Mouse (Mus musculus) MEL (cell line): ENCODE data around the gene Pdxk. TPM values are rescaled to one million over a fixed set of nuclear protein-coding genes. Genes with fewer than 3 reads are reported as not detected.

Experiments
- DNase-seq: peaks from one replicate; pipeline ENCODE4 v3.0.0; 2011; ENCODE audit warnings: low read depth, low spot score
- H3K27ac ChIP-seq: 2 replicates; pipeline ENCODE4 v1.5.1; 2012; ENCODE audit warnings: low read depth, mild to moderate bottlenecking, control low read depth, low read length, moderate library complexity; ENCODE audit not compliant: control insufficient read depth
- H3K27me3 ChIP-seq, 2 experiments: fragments of 150-350 bp in 1 of 2; sonication (generic) in 1 of 2; 2 replicates each; pipeline ENCODE4 v1.6.1; 2012; ENCODE audit warnings: low read length in 2 of 2, mild to moderate bottlenecking in 2 of 2, improper control_type of control experiment in 1 of 2, moderate library complexity in 1 of 2; ENCODE audit not compliant: insufficient read depth in 2 of 2, control insufficient read depth in 1 of 2
- H3K36me3 ChIP-seq, 2 experiments: 2 replicates each; pipeline ENCODE4 v1.6.1; 2012 to 2014; ENCODE audit warnings: low read length in 2 of 2, improper control_type of control experiment in 1 of 2, inconsistent platforms in 1 of 2, mild to moderate bottlenecking in 1 of 2; ENCODE audit not compliant: insufficient read depth in 2 of 2, control insufficient read depth in 1 of 2
- H3K4me1 ChIP-seq, 2 experiments: fragments of 150-350 bp in 1 of 2; sonication (generic) in 1 of 2; 2 replicates each; pipeline ENCODE4 v1.6.1; 2012; ENCODE audit warnings: low read length in 2 of 2, improper control_type of control experiment in 1 of 2, mild to moderate bottlenecking in 1 of 2; ENCODE audit not compliant: insufficient read depth in 2 of 2, control insufficient read depth in 1 of 2
- H3K4me3 ChIP-seq, 2 experiments: fragments of 150-350 bp in 1 of 2; sonication (generic) in 1 of 2; 2 replicates each; pipeline ENCODE4 v1.5.1; 2012; ENCODE audit warnings: low read depth in 2 of 2, low read length in 2 of 2, mild to moderate bottlenecking in 2 of 2, moderate library complexity in 2 of 2, control low read depth in 1 of 2, improper control_type of control experiment in 1 of 2; ENCODE audit not compliant: control insufficient read depth in 1 of 2, insufficient read depth in 1 of 2
- H3K79me2 ChIP-seq: 2 replicates; pipeline ENCODE4 v1.6.1; 2012; ENCODE audit warnings: mild to moderate bottlenecking, low read length, moderate library complexity; ENCODE audit not compliant: control insufficient read depth, poor library complexity, insufficient read depth
- H3K9ac ChIP-seq: 2 replicates; pipeline ENCODE4 v1.6.1; 2012; ENCODE audit warnings: low read depth, mild to moderate bottlenecking, control low read depth, low read length, moderate library complexity; ENCODE audit not compliant: control insufficient read depth, poor library complexity, severe bottlenecking
- H3K9me3 ChIP-seq: fragments of 150-350 bp; sonication (generic); replicated peaks from 2 replicates; pipeline ENCODE4 v1.6.1; 2012; ENCODE audit warnings: mild to moderate bottlenecking, low read length, improper control_type of control experiment, moderate library complexity; ENCODE audit not compliant: insufficient read depth
- CHD1 ChIP-seq: IDR thresholded peaks from 2 replicates; pipeline ENCODE4 v1.6.1; 2012; ENCODE audit warnings: low read depth, mild to moderate bottlenecking, inconsistent platforms, low read length, improper control_type of control experiment
- E2F4 ChIP-seq: IDR thresholded peaks from 2 replicates; pipeline ENCODE4 v1.6.1; 2011; ENCODE audit warnings: low read depth, low read length, improper control_type of control experiment, borderline replicate concordance
- ETS1 ChIP-seq: IDR thresholded peaks from 2 replicates; pipeline ENCODE4 v1.6.1; 2012; ENCODE audit warnings: low read depth, mild to moderate bottlenecking, inconsistent platforms, low read length, improper control_type of control experiment, moderate library complexity
- GABPA ChIP-seq: IDR thresholded peaks from 2 replicates; pipeline ENCODE4 v1.6.1; 2012; ENCODE audit warnings: low read depth, mild to moderate bottlenecking, inconsistent platforms, low read length, improper control_type of control experiment, moderate library complexity
- GATA1 ChIP-seq: IDR thresholded peaks from 2 replicates; pipeline ENCODE4 v1.6.1; 2011; ENCODE audit warnings: low read depth, low read length, improper control_type of control experiment
- JUND ChIP-seq: IDR thresholded peaks from 2 replicates; pipeline ENCODE4 v1.6.1; 2011; ENCODE audit warnings: low read depth, mild to moderate bottlenecking, improper control_type of control experiment, low read length
- KAT2A ChIP-seq: conservative IDR thresholded peaks from 2 replicates; pipeline ENCODE4 v1.6.1; 2012; ENCODE audit warnings: low read depth, low read length, improper control_type of control experiment, inconsistent platforms
- MAFK ChIP-seq: IDR thresholded peaks from 2 replicates; pipeline ENCODE4 v1.6.1; 2011; ENCODE audit warnings: low read depth, mild to moderate bottlenecking, low read length, improper control_type of control experiment, borderline replicate concordance
- MAZ ChIP-seq: IDR thresholded peaks from 2 replicates; pipeline ENCODE4 v1.6.1; 2012; ENCODE audit warnings: low read depth, mild to moderate bottlenecking, inconsistent platforms, low read length, improper control_type of control experiment
- MXI1 ChIP-seq: IDR thresholded peaks from 2 replicates; pipeline ENCODE4 v1.6.1; 2011; ENCODE audit warnings: mild to moderate bottlenecking, low read depth, low read length, improper control_type of control experiment
- NRF1 ChIP-seq: IDR thresholded peaks from 2 replicates; pipeline ENCODE4 v1.6.1; 2014; ENCODE audit warnings: low read depth, mild to moderate bottlenecking, inconsistent platforms, low read length, improper control_type of control experiment, moderate library complexity; ENCODE audit not compliant: poor library complexity, insufficient read depth, severe bottlenecking
- POLR2A ChIP-seq, 2 experiments: IDR thresholded peaks; 2 replicates each; pipeline ENCODE4 v1.6.1; 2011 to 2012; ENCODE audit warnings: low read length in 2 of 2, mild to moderate bottlenecking in 2 of 2, control low read depth in 1 of 2, improper control_type of control experiment in 1 of 2, low read depth in 1 of 2, moderate library complexity in 1 of 2; ENCODE audit not compliant: control insufficient read depth in 1 of 2, insufficient read depth in 1 of 2, poor library complexity in 1 of 2
- POLR2AphosphoS2 ChIP-seq: IDR thresholded peaks from 2 replicates; pipeline ENCODE4 v1.6.1; 2011; ENCODE audit warnings: low read length, improper control_type of control experiment
- SIN3A ChIP-seq: IDR thresholded peaks from 2 replicates; pipeline ENCODE4 v1.6.1; 2012; ENCODE audit warnings: low read length, improper control_type of control experiment, inconsistent platforms
- SMC3 ChIP-seq: IDR thresholded peaks from 2 replicates; pipeline ENCODE4 v1.6.1; 2011; ENCODE audit warnings: low read depth, low read length, improper control_type of control experiment
- TAL1 ChIP-seq: IDR thresholded peaks from 2 replicates; pipeline ENCODE4 v1.6.1; 2012; ENCODE audit warnings: mild to moderate bottlenecking, inconsistent platforms, low read length, moderate library complexity, mixed read lengths
- TBP ChIP-seq: IDR thresholded peaks from 2 replicates; pipeline ENCODE4 v1.8.0; 2011; ENCODE audit warnings: low read depth, low read length, improper control_type of control experiment
- USF1 ChIP-seq: IDR thresholded peaks from 2 replicates; pipeline ENCODE4 v1.6.1; 2014; ENCODE audit warnings: low read depth, mild to moderate bottlenecking, inconsistent platforms, low read length, improper control_type of control experiment, moderate library complexity
- ZC3H11A ChIP-seq: IDR thresholded peaks from 2 replicates; pipeline ENCODE4 v1.6.1; 2012; ENCODE audit warnings: low read depth, mild to moderate bottlenecking, inconsistent platforms, low read length, improper control_type of control experiment
- ZKSCAN1 ChIP-seq: IDR thresholded peaks from 2 replicates; pipeline ENCODE4 v1.6.1; 2012; ENCODE audit warnings: low read depth, mild to moderate bottlenecking, inconsistent platforms, low read length, improper control_type of control experiment, moderate library complexity
- polyA plus RNA-seq, 2 experiments: library from polyadenylated mRNA; stranded (reverse) in 1 of 2; unstranded in 1 of 2; fragments of >175 nt in 1 of 2; fragments of >200 nt in 1 of 2; gene quantifications; 2 replicates each; pipeline versions ENCODE4 v1.2.1 to v1.2.4; 2012; ENCODE audit warnings: low replicate concordance in 2 of 2, low read depth in 1 of 2; ENCODE audit not compliant: insufficient read length in 2 of 2, insufficient read depth in 1 of 2, missing spikeins in 1 of 2
- total RNA-seq: library from RNA; depleted of rRNA; stranded (reverse); fragments of 300-350 nt; gene quantifications from 2 replicates; pipeline ENCODE4 v1.2.3, GENCODE M21; 2012; rRNA removed

Gene Pdxk
- total and polyA plus RNA-seq, 3 experiments = 28.7 to 29.3 TPM; not detected in 1

DNA sequence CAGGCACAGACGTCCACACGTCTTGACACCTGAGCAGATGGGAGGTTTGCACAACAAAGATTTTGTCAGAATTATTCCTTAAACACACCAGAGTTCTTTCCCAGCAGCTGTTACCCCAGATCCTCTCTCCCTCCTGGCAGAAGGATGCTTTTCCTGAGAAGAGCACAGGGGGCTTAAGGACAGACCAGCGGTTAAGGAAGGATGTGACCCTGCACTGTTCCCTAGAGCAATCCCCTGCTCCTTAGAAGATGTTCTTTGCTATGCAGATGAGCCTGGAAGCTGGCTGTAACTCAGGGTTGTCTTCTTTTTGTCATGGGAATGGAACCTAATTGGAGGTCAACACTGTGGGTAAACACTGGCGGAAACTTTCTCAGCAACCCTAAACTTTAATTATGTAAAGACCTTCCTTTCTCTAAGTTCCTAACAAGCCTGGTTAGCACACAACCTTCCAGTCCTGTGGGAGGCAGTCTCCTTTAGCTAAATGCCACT, 73.7 kb downstream of the Pdxk start:
- no peak overlapping the region for H3K27ac ChIP-seq
- peaks cover 0 to 2% of the 10 kb centered on the region in 2 experiments; a peak in 3 of 4 replicates for H3K27me3 ChIP-seq
- TF ChIP-seq CHD1 (no peak), JUND (no peak), SIN3A (no peak), GABPA (no peak), ZKSCAN1 (no peak), TAL1 (no peak)
- H3K9ac ChIP-seq = no peak overlapping the region
- no peak overlapping the region for H3K4me3 ChIP-seq
- H3K79me2 ChIP-seq = no peaks in the 10 kb centered on the region
- H3K4me1 ChIP-seq = 0 out of 4 replicates have a peak, but pooled peaks cover 0 to 3% of the 10 kb centered on the region in 2 experiments
- no peaks in the 10 kb centered on the region for H3K9me3 ChIP-seq
- no peaks in the 10 kb centered on the region for H3K36me3 ChIP-seq
- DNase-seq = no peak

DNA sequence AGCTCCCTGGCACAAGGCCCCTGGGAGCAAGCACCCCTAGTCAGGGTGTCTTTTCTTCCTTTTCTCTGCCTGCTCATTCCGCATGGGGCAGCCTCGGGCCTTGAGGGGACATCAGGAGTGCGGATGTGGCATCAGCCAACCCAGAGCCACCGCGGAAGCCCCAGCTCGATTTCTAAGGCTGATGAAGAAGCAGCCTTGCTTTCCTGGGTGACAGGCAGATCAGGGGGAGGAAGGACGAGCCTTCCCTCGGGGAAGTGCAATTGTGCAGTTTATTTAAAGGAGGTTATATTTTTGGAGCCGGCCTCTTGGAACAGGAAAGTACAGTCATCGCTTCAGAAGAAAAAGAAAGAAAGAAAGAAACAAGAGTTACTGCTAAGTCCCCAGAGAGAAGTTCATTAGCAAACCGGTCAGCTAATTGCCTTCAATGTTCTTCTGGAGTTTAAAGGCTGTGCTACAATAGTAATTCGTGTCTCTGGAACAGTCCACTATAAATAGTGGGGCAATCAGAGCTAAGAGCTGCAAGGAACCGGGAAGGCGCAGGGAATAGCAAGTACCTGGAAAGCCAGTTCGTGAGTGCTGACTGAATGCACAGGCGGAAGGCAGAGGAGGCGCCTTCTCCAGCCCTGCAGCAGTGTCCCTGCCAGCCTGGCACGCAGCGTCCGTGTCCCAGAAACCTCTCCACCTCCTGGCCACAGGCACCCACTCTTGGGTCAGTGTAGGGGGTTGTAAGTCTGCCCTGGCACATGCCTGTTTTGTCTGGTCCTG, 76.4 kb downstream of the Pdxk start:
- H3K36me3 ChIP-seq = no peaks in the 10 kb centered on the region
- H3K27ac ChIP-seq = no peak overlapping the region
- no peak overlapping the region for H3K9ac ChIP-seq

More for the DNA sequence above, 76.4 kb downstream of the Pdxk start:
- no peak for DNase-seq
- Histone ChIP-seq H3K4me1 (0 out of 4 replicates have a peak, but pooled peaks cover 0 to 3% of the 10 kb centered on the region in 2 experiments), H3K27me3 (peaks cover 3 to 4% of the 10 kb centered on the region in 2 experiments; a peak in 3 of 4 replicates), H3K9me3 (no peaks in the 10 kb centered on the region), H3K79me2 (no peaks in the 10 kb centered on the region), H3K4me3 (no peak overlapping the region)
- TF ChIP-seq POLR2A (IDR thresholded peaks at IDR 0.05; ENCODE audit: control insufficient read depth in 1 of 2, insufficient read depth in 1 of 2, low read depth in 1 of 2, low read length in 2 of 2, poor library complexity in 1 of 2) (no peak), NRF1 (no peak), GABPA (no peak), ZKSCAN1 (no peak), MAFK (no peak), TBP (no peak), MXI1 (no peak), KAT2A (no peak), JUND (no peak), ZC3H11A (no peak), SIN3A (no peak), GATA1 (no peak), USF1 (no peak), ETS1 (no peak), SMC3 (no peak), MAZ (no peak), E2F4 (no peak), POLR2AphosphoS2 (no peak)

Other genes with a start within 250 kb of the Pdxk start
- 26.0 and 26.1 TPM in 2 replicates for gene Trappc10, start 220.3 kb downstream of the Pdxk start, total RNA-seq
- gene Trappc10, start 220.3 kb downstream of the Pdxk start, polyA plus RNA-seq = 10 to 100 TPM in 1 of 2 experiments, not detected in 1; 35.5 TPM
- gene Agpat3, start 112.5 kb downstream of the Pdxk start, total RNA-seq = not detected in 2 replicates
- gene Agpat3, start 112.5 kb downstream of the Pdxk start, polyA plus RNA-seq = under 1 TPM in 1 of 2 experiments, not detected in 1; 0.07 TPM
- 241 and 273 TPM in 2 replicates for gene Rrp1, start 51.9 kb downstream of the Pdxk start, total RNA-seq
- gene Rrp1, start 51.9 kb downstream of the Pdxk start, polyA plus RNA-seq = 100 to 1,000 TPM in 1 of 2 experiments, not detected in 1; 417 TPM
- 71.1 and 76.7 TPM in 2 replicates for gene Cstb, start 39.3 kb downstream of the Pdxk start, total RNA-seq
- gene Cstb, start 39.3 kb downstream of the Pdxk start, polyA plus RNA-seq = 10 to 100 TPM in 1 of 2 experiments, not detected in 1; 71.9 TPM
- not detected in 2 replicates for gene Olfr1358, start 52.5 kb upstream of the Pdxk start, total RNA-seq
- gene Olfr1358, start 52.5 kb upstream of the Pdxk start, polyA plus RNA-seq = not detected
- 16.0 and 24.5 TPM in 2 replicates for gene Ilvbl, start 109.4 kb upstream of the Pdxk start, total RNA-seq
- 10 to 100 TPM in 1 of 2 experiments, not detected in 1; 22.1 TPM for gene Ilvbl, start 109.4 kb upstream of the Pdxk start, polyA plus RNA-seq
- not detected in 2 replicates for gene Syde1, start 127.0 kb upstream of the Pdxk start, total RNA-seq
- under 1 TPM in 1 of 2 experiments, not detected in 1; 0.01 TPM for gene Syde1, start 127.0 kb upstream of the Pdxk start, polyA plus RNA-seq
- gene Olfr1357, start 153.1 kb upstream of the Pdxk start, total RNA-seq = not detected in 2 replicates
- gene Olfr1357, start 153.1 kb upstream of the Pdxk start, polyA plus RNA-seq = not detected